Mouse (Mus musculus) gastrocnemius, postnatal 14 days (tissue): ENCODE measurements around the gene Xlr4a. TPM values are rescaled to one million over a fixed set of nuclear protein-coding genes. Genes with fewer than 3 reads are reported as not detected.
"Not testable (repeated sequence)": the region's sequence is repeated elsewhere in the genome, so short reads cannot be mapped to it uniquely, and the experiment has no call there.

ENCODE experiments used
- DNase-seq: peaks from one replicate; pipeline ENCODE4 v3.0.0; 2021; ENCODE audit warnings: mixed read lengths
- intact Hi-C: fragments of 180-260 bp; cut with DNase I; formaldehyde crosslinking; loops from one replicate; pipeline ENCODE4 v1.15.1; 2025; ENCODE audit warnings: low total_unique reads
- long read RNA-seq, 2 experiments: library from polyadenylated mRNA; stranded (forward); transcript quantifications; one replicate each; pipeline ENCODE4 v2.0.0; 2021
- total RNA-seq, 2 experiments: library from RNA; stranded (reverse); gene quantifications; 2 replicates each; pipeline ENCODE4 v1.2.3; 2021

Xlr4a gene
- total RNA-seq, result under 1 TPM in 1 of 2 experiments, not detected in 1; 0.82 TPM
- long read RNA-seq, experiment 1, partial matches to known transcripts, result 0 of 1 reads
- long read RNA-seq, experiment 1, other reads (novel, unspliced or antisense), result 0 of 1 reads
- long read RNA-seq, experiment 2, result 0 reads

DNA sequence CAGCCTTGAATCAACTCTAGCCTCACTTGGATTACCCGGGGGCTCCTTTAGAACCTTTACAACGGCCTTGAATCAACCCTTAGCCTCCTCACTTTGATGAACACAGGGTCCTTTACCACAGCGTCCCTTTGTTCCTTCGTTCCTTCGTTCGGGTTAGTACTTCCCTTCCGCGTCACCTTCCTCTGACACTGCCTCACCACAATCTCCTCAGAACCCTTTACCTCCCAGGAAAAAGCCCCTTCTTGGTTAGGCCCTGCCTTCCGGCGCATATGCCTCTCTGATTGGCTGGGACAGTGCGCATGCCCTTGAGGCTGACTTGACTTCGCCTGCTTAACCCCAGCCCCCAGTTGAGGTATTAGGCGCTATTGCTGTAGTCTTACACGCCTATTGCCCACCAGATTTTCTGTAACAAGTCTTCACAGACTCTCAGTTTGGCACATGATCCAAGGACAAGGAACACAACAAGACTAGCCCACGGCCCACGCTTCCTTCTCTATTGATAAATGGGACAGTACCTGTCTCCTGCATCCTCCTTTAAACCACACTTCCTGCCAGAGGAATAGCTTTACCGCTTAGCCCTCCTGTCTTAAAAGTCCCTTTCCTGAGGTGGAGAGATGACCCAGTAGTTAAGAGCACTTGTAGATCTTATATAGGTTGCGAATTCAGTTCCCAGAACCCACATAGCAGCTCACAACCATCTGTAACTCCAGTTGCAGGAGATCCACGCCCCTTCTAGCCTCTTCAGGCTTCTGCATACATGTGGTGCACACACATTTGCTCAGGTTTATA, at the start of gene Xlr4a:
Gene Xlr4a (minus strand): TSS at position 212 of the 789 bp plus-strand sequence.
- DNase-seq, intact Hi-C loops: not testable (repeated sequence)

GRCm38 (mm10) chrX:73122859-73123829, 40.9 kb upstream of the Xlr4a start:
- intact Hi-C loops, DNase-seq: not testable (repeated sequence)

- DNase-seq, intact Hi-C loops: not testable (repeated sequence)
These were observed 34.5 kb upstream of the Xlr4a start, which contains the start of gene Gm14685 for GRCm38 (mm10) chrX:73116747-73117146. Gene Gm14685 (plus strand): TSS chrX:73117047.

GRCm38 (mm10) chrX:73096941-73097508, 14.7 kb upstream of the Xlr4a start, which contains the start of gene Xlr3a:
Gene Xlr3a (minus strand): TSS chrX:73097095.
- intact Hi-C loops, result not testable (repeated sequence)

DNA sequence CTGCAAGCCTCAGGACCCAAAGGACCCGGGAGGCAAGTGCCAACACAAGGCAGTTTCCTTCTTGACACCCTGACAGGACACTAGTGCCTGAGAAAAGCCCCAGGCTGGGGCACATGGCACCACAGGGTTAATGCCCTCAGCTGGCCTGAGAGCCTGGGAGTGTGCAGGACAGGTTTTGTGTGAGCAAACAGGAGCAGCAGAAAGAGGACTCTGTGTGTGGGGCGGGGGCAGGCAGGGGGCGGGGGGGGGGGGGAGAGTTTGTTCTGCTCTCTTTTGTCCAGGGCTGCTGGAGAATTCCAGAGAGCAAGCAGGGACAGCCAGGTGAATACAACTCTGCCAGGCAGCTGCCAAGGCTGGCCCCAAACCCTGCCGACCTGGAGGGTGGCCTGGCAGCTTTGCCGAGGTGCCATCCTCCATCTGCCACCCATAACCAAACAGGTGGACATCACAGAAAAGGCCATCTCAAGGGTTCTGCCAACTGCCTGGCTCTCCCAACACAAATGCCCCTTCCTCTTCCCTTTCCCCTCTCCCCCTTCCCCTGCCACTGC, 15.4 kb downstream of the Xlr4a start:
- intact Hi-C loops, result not testable (repeated sequence)

More at GRCm38 (mm10) chrX:73096941-73097508, 14.7 kb upstream of the Xlr4a start, which contains the start of gene Xlr3a:
- not testable (repeated sequence) for DNase-seq

DNA sequence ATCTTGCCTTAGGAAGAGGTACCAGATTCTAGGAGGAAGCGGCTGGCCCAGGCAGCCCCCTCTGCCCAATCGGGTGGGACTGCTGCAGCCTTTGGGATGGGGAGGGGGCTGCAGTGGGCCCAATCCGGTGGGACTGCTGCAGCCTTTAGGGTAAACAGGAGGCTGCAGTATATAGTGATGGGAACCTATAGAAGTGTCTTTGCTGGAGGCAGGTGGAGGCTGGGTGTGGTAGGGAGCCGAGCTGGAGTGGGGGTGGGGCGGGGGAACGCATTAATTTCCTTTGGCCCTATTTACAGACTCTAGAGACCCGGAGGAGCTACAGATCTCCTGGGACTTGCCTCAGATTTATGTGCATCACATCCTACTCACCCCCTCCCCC, 17.9 kb downstream of the Xlr4a start, which contains the start of gene Pnma3:
Gene Pnma3 (plus strand): TSS at position 373 of the 379 bp plus-strand sequence.
- intact Hi-C loops, result no loop called here
- DNase-seq, result no peak

More for the DNA sequence above, 15.4 kb downstream of the Xlr4a start:
- not testable (repeated sequence) for DNase-seq

DNA sequence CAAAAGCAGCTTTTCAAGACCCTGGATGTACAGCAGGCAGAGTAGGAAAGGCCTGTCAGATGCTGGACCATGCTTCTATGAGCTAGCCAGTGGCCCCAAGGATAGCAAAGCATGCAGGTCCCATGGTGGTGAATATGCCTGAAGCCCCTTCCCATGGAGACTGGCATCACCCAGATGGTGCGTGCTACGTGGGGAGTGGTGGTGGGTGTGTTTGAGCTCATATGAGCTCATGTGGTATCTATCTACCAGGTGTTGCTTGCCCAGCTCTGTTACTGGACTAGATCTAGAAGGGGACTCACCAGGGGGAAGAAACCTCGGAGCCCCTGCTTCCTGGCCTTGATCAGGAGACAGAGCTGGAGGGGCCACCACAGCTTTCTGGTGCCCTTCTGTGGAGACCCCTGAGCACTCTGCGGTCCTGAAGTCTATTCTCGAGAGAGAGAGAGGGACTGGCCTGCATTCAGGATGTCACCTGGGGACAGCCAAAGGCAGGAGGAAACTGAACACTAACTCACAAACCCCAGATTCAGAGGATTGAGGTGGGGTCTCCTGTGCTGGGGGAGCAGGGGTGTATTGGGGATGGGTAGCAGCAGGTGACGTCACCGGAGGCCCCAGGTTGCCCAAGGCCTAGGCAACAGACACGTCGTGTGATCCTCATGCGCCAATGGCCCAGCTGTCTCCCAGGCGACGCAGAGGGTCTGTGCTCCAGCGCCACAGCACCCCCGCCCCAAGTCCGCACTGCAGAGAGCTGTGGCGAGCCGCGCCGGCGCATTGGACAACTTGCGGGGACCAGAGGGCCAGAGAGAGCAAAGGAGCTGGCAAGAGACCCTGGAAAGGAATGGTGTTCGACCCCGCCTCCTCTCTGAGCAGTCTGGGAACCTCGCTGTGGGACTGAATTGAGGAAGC, 18.5 kb downstream of the Xlr4a start:
- peak; percentile 6 for DNase-seq
- intact Hi-C loops, result no loop called here

DNA sequence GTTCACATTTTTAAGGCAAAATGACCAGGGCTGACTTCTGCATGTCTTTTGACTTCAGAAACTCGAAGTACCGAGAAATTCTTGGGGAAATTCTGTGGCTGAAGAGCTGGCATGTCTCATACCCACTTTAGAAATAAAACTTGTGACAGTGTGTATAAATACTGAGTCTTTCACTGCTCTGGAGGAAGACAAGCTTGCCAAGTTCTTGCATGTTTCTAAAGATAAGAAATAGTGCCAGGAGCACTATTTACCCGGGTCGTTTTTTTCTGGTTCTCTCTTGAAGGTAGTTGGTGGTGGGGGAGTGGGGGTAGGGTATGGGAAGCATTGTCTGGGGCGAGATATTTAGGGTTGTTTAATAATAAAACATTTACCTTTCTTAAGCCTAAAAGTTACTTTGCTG, 20.0 kb downstream of the Xlr4a start:
- intact Hi-C loops, result no loop called here
- no peak for DNase-seq

GRCm38 (mm10) chrX:73061528-73061927, 20.8 kb downstream of the Xlr4a start:
- intact Hi-C loops, result no loop called here
- no peak for DNase-seq

DNA sequence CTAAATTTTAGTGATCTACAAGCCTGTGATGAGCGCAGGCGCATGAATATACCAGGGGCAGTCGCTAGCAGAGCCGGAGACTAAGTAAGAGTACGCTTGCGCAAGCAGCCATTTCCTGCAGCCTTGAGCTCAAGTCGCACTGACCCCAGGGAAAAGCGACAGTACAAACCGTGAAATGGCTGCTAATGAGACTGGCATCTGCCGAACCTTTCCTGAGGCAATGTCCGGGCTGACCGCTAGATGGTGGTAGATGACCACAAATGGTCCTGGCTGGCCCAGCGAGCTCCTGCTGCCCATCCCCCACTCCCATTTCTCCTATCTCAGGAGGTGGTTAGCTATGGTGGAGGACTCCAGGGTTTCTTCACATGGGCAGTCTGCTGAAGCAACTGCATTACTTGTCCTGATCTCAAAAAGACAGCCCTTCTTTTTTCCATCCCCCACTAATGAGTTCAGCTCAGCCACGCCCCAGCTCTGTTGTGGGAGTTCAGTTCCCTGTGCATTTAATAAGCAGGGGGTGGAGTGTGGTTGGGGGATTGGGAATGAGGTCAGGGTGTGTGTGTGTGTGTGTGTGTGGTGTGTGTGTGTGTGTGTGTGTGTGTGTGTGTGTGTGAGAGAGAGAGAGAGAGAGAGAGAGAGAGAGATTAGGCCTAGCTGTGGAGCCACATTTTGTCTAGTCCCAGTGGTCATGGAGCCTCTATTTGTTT, 28.3 kb downstream of the Xlr4a start:
- DNase-seq, result peak; percentile 88
- intact Hi-C loops, result no loop called here

DNA sequence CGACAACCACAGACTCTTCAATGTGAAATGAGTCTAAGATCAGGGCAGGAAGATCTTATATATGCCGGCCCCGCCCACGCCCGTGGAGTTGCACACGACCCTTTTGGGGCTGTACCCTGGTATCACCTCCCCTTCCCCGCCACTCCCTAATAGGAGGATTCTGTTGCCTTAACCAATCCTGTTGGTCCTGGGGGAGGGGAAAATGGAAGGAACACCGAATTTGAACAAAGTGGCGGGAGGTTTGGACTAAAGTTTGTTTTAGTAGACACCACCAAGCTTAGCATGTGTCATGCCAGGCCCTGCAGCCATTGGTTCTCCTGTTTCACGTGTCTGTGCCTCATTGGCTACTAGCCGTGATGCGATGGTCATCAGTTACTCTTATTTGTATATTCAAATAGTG, 42.6 kb downstream of the Xlr4a start:
- no peak for DNase-seq
- intact Hi-C loops, result no loop called here

DNA sequence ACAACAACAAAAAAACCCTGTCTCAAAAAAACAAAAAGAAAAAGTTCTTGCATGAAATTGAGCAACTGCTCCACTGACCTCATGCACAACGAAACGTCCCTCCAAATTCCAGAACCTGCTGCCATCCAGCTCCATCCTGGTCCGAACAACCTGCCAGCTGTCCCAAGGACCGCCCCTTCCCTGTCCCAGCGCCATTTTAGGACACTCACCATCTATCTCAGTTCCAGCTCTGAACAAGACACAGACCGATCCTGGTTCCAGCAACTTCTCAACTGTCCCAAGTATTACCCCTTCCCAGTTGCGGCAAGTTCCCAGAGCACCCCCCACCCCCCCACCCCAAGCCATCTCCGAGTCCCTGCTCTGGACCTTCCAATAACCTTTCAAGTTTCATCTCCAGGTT, 43.4 kb downstream of the Xlr4a start:
- DNase-seq, result no peak
- intact Hi-C loops, result no loop called here

DNA sequence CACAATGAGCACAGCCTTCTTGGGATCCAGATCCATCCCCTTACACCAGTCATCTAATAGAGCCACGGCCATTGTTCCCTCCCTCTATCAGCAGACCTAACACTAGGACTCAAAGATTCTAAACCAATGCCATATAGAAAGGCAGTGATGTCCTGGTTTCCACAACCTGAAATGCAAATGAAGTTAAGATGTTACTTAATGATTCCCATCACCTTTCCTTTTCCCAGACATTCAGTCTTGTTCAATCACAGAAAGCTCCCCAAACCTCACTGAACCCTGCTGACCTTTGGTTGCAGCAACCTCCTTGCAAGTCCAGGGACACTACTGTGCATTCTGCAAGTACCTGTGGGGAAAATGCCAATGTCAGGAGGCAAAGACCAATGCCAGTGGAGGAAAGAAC, 45.3 kb downstream of the Xlr4a start, which contains the start of gene Pnma5:
Gene Pnma5 (minus strand): TSS at position 101 of the 400 bp plus-strand sequence.
- no peak for DNase-seq
- intact Hi-C loops, result no loop called here

Other genes starting within 250 kb of the Xlr4a start
- 10 to 100 TPM; 22.7 to 25.5 TPM for gene Cetn2, start 164.1 kb downstream of the Xlr4a start, total RNA-seq
- gene Nsdhl, start 163.9 kb downstream of the Xlr4a start, total RNA-seq, result 1 to 10 TPM; 5.5 to 8.1 TPM
- 1 to 10 TPM; 5.5 to 8.7 TPM for gene Zfp185, start 95.1 kb downstream of the Xlr4a start, total RNA-seq
- not detected for gene Pnma5, start 45.4 kb downstream of the Xlr4a start, total RNA-seq
- not detected for gene Pnma3, start 17.7 kb downstream of the Xlr4a start, total RNA-seq
- gene Xlr3a, start 14.6 kb upstream of the Xlr4a start, total RNA-seq, result under 1 TPM; 0.38 to 0.68 TPM
- not detected for gene Gm14685, start 34.6 kb upstream of the Xlr4a start, total RNA-seq
- not detected for gene Xlr5b, start 66.3 kb upstream of the Xlr4a start, total RNA-seq
- gene DXBay18, start 67.0 kb upstream of the Xlr4a start, total RNA-seq, result not detected
- not detected for gene Spin2d, start 94.5 kb upstream of the Xlr4a start, total RNA-seq
- 1 to 10 TPM; 2.7 to 4.8 TPM for gene Xlr3b, start 109.7 kb upstream of the Xlr4a start, total RNA-seq
- gene Xlr4b, start 131.9 kb upstream of the Xlr4a start, total RNA-seq, result not detected
- gene F8a, start 145.8 kb upstream of the Xlr4a start, total RNA-seq, result 1 to 10 TPM; 7.2 to 8.6 TPM
- not detected for gene Xlr4c, start 160.7 kb upstream of the Xlr4a start, total RNA-seq
- under 1 TPM in 1 of 2 experiments, not detected in 1; 0.31 TPM for gene Xlr3c, start 182.9 kb upstream of the Xlr4a start, total RNA-seq
- gene Xlr5a, start 210.5 kb upstream of the Xlr4a start, total RNA-seq, result not detected
- gene Xlr5c, start 210.5 kb upstream of the Xlr4a start, total RNA-seq, result not detected